Mouse (Mus musculus): ENCODE data around the gene Casp6. TPM values are rescaled to one million over a fixed set of nuclear protein-coding genes. Genes with fewer than 3 reads are reported as not detected.

Casp6 gene
- polyA plus RNA-seq, 1 experiment from 2014 or later: 106 TPM

GRCm38 (mm10) chr3:129932443-129932842, 31.2 kb downstream of the Casp6 start:
- WGBS: 48% methylated on average over 4 of the region's 4 CpGs
- H3K36me3 ChIP-seq (replicated peaks): no peaks in the 10 kb centered on the region
- H3K4me3 ChIP-seq: no peak overlapping the region
- H3K4me1 ChIP-seq: no peaks in the 10 kb centered on the region
- no peaks in the 10 kb centered on the region for H3K27me3 ChIP-seq (replicated peaks; ENCODE audit: low read depth, poor library complexity, severe bottlenecking)
- H3K9me3 ChIP-seq: no peaks in the 10 kb centered on the region
- H3K27ac ChIP-seq (replicated peaks): no peak overlapping the region
- peak; percentile 39 for DNase-seq (ENCODE audit: low spot score)

DNA sequence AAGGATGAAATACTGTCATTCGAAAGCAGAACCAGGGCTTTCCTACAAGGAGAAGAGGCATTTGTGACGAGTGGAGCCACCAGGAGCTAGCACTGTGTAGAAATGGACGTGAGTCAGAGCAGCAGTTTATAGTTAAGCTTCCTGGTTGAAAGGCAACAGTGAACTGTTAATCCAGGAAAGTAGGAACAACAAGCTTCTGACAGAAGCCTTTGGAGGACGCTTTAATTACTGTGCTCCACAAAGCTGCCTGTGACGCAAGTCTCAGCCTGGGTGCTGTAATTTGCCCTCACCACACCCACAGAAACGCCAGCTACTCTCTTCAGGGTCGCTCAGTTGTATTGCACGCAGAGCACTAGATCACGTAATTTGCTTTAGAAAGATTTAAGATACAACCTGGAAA, 35.3 kb downstream of the Casp6 start:
- Histone ChIP-seq H3K4me1 (peaks cover 7% of the 10 kb centered on the region), H3K36me3 (replicated peaks) (no peaks in the 10 kb centered on the region), H3K27ac (replicated peaks) (no peak overlapping the region), H3K4me3 (no peak overlapping the region), H3K9me3 (no peaks in the 10 kb centered on the region), H3K27me3 (replicated peaks; ENCODE audit: low read depth, poor library complexity, severe bottlenecking) (no peaks in the 10 kb centered on the region)
- WGBS: 58% methylated on average over 9 of the region's 9 CpGs
- DNase-seq (ENCODE audit: low spot score): no peak

DNA sequence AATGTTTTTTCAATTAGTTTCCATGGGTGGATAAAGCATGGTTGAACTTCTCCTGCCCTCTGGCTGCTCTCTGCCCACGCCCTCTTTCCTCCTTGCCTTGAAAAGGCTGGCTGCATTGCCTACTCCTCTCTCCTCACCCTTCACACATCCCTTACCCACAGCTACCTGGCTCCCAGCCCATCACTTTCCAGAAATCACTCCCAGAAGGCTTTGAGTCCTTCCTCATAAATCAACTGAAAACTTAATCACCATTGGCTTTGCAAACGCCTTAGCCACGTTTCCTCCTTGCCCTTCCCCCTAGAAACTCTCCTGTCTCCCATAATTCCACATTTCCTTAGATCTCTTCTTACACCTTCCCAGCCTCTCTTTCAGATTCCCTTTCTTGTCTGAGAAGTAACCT, 36.6 kb downstream of the Casp6 start:
- Histone ChIP-seq H3K4me1 (peaks cover 7% of the 10 kb centered on the region), H3K9me3 (no peaks in the 10 kb centered on the region), H3K27me3 (replicated peaks; ENCODE audit: low read depth, poor library complexity, severe bottlenecking) (no peaks in the 10 kb centered on the region), H3K4me3 (no peak overlapping the region), H3K27ac (replicated peaks) (no peak overlapping the region), H3K36me3 (replicated peaks) (no peaks in the 10 kb centered on the region)
- DNase-seq (ENCODE audit: low spot score): no peak
- WGBS: 67% methylated on average over 3 of the region's 3 CpGs

DNA sequence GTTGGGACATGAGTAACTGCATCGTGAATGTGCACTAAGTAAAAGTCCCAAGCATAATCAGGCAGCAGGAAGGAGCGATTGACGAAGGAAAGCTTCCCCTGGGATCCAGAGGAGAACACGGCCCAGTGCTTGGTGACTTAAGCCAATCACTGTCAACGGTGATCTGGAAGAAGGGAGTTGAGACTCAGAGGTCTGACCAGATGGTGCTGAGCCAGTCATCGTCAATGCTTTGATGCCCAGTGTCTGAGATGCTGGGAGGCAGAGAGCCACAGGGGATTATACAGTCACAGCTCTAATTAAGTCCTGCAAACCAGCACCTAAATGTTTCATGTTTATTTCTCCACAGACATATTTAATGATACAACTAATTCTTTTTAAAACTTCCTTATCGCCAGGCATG, 37.8 kb downstream of the Casp6 start:
- no peak overlapping the region for H3K4me3 ChIP-seq
- no peaks in the 10 kb centered on the region for H3K27me3 ChIP-seq (replicated peaks; ENCODE audit: low read depth, poor library complexity, severe bottlenecking)
- H3K36me3 ChIP-seq (replicated peaks): no peaks in the 10 kb centered on the region
- no peaks in the 10 kb centered on the region for H3K9me3 ChIP-seq
- no peak overlapping the region for H3K27ac ChIP-seq (replicated peaks)
- 61% methylated on average over 7 of the region's 7 CpGs for WGBS
- H3K4me1 ChIP-seq: peaks cover 7% of the 10 kb centered on the region
- DNase-seq (ENCODE audit: low spot score): no peak

DNA sequence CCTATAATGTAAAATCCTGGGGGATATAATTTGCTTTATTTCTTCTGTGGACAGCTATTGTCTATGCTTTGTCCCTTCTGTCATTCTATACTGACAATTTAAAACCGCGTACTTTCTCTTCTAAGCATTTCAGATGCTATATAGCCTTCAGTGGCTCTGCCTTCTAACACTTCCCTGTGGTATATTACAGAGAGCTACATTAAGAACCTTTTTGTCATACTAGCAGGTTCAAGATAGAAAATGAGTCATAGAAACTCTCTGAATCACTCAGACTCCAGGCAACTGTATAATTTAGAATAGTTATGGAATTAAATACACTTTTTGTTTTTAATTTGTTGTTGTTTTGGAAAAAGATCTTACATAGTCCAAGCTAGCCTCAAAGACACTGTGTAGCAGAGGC, 39.6 kb downstream of the Casp6 start:
- H3K27me3 ChIP-seq (replicated peaks; ENCODE audit: low read depth, poor library complexity, severe bottlenecking): no peaks in the 10 kb centered on the region

GRCm38 (mm10) chr3:129941291-129941690, 40.1 kb downstream of the Casp6 start:
- peaks cover 7% of the 10 kb centered on the region for H3K4me1 ChIP-seq
- WGBS: 94% methylated on average over 1 of the region's 1 CpGs
- no peaks in the 10 kb centered on the region for H3K27me3 ChIP-seq (replicated peaks; ENCODE audit: low read depth, poor library complexity, severe bottlenecking)
- no peaks in the 10 kb centered on the region for H3K9me3 ChIP-seq
- no peaks in the 10 kb centered on the region for H3K36me3 ChIP-seq (replicated peaks)
- no peak for DNase-seq (ENCODE audit: low spot score)
- no peak overlapping the region for H3K4me3 ChIP-seq
- H3K27ac ChIP-seq (replicated peaks): no peak overlapping the region

More for the DNA sequence above, 39.6 kb downstream of the Casp6 start:
- H3K4me1 ChIP-seq: peaks cover 7% of the 10 kb centered on the region
- no peaks in the 10 kb centered on the region for H3K9me3 ChIP-seq
- H3K4me3 ChIP-seq: no peak overlapping the region
- DNase-seq (ENCODE audit: low spot score): no peak
- no peaks in the 10 kb centered on the region for H3K36me3 ChIP-seq (replicated peaks)
- no peak overlapping the region for H3K27ac ChIP-seq (replicated peaks)
- 91% methylated on average over 2 of the region's 2 CpGs for WGBS

- no peak for DNase-seq (ENCODE audit: low spot score)
These were observed 42.6 kb downstream of the Casp6 start for GRCm38 (mm10) chr3:129943813-129944212.

GRCm38 (mm10) chr3:129946217-129946914, 45.1 kb downstream of the Casp6 start:
- H3K36me3 ChIP-seq (replicated peaks): no peaks in the 10 kb centered on the region
- no peaks in the 10 kb centered on the region for H3K27me3 ChIP-seq (replicated peaks; ENCODE audit: low read depth, poor library complexity, severe bottlenecking)
- DNase-seq (ENCODE audit: low spot score): no peak
- H3K9me3 ChIP-seq: no peaks in the 10 kb centered on the region
- H3K27ac ChIP-seq (replicated peaks): no peak overlapping the region
- WGBS: 78% methylated on average over 5 of the region's 5 CpGs
- no peak overlapping the region for H3K4me3 ChIP-seq
- H3K4me1 ChIP-seq: no peaks in the 10 kb centered on the region

More at GRCm38 (mm10) chr3:129943813-129944212, 42.6 kb downstream of the Casp6 start:
- no peak overlapping the region for H3K27ac ChIP-seq (replicated peaks)
- no peaks in the 10 kb centered on the region for H3K27me3 ChIP-seq (replicated peaks; ENCODE audit: low read depth, poor library complexity, severe bottlenecking)
- no peaks in the 10 kb centered on the region for H3K4me1 ChIP-seq
- 79% methylated on average over 4 of the region's 4 CpGs for WGBS
- H3K9me3 ChIP-seq: no peaks in the 10 kb centered on the region
- H3K4me3 ChIP-seq: no peak overlapping the region
- H3K36me3 ChIP-seq (replicated peaks): no peaks in the 10 kb centered on the region

GRCm38 (mm10) chr3:129948359-129948758, 47.1 kb downstream of the Casp6 start:
- no peaks in the 10 kb centered on the region for H3K36me3 ChIP-seq (replicated peaks)
- WGBS: 89% methylated on average over 5 of the region's 5 CpGs
- no peak for DNase-seq (ENCODE audit: low spot score)
- no peak overlapping the region for H3K27ac ChIP-seq (replicated peaks)
- H3K9me3 ChIP-seq: no peaks in the 10 kb centered on the region
- H3K4me3 ChIP-seq: no peak overlapping the region
- H3K27me3 ChIP-seq (replicated peaks; ENCODE audit: low read depth, poor library complexity, severe bottlenecking): no peaks in the 10 kb centered on the region
- no peaks in the 10 kb centered on the region for H3K4me1 ChIP-seq

DNA sequence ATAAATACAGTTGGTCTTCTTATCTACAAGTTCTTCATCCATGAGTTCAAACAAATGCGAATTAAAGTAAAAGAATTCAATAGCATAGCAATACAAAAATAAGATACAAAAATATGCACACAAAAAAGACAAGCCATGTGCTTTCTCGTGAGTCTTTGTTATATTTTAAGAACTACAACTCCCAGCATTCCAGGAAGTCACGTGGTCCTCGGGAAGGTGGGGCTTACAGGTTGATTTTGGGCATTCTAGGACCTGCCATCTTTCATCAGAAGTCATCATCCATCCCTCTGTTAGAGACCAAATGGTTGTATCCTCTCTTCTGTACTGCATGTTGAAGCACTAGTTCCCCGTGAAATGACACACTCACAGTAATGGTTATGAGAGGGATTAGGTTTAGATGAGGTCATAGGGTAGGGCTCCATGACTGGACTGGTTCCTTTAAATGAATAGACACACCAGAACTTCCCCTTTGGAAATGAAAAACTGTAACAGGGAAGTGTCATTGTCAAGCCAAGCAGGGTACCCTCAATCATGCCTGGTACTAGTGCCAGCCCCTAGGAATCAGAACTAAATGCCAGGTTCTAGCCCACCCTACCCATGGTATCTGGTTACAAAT, 48.0 kb downstream of the Casp6 start:
- no peak overlapping the region for H3K4me3 ChIP-seq
- H3K4me1 ChIP-seq: no peaks in the 10 kb centered on the region
- H3K9me3 ChIP-seq: no peaks in the 10 kb centered on the region
- no peaks in the 10 kb centered on the region for H3K36me3 ChIP-seq (replicated peaks)
- no peaks in the 10 kb centered on the region for H3K27me3 ChIP-seq (replicated peaks; ENCODE audit: low read depth, poor library complexity, severe bottlenecking)
- H3K27ac ChIP-seq (replicated peaks): no peak overlapping the region
- no peak for DNase-seq (ENCODE audit: low spot score)
- WGBS: 84% methylated on average over 5 of the region's 5 CpGs

GRCm38 (mm10) chr3:129953296-129953695, 52.1 kb downstream of the Casp6 start:
- Histone ChIP-seq H3K4me1 (no peaks in the 10 kb centered on the region), H3K36me3 (replicated peaks) (no peaks in the 10 kb centered on the region), H3K9me3 (no peaks in the 10 kb centered on the region), H3K27ac (replicated peaks) (no peak overlapping the region), H3K4me3 (no peak overlapping the region), H3K27me3 (replicated peaks; ENCODE audit: low read depth, poor library complexity, severe bottlenecking) (no peaks in the 10 kb centered on the region)
- 84% methylated on average over 4 of the region's 4 CpGs for WGBS
- DNase-seq (ENCODE audit: low spot score): no peak

GRCm38 (mm10) chr3:129962533-129962932, 61.3 kb downstream of the Casp6 start:
- no peak for DNase-seq (ENCODE audit: low spot score)
- Histone ChIP-seq H3K27me3 (replicated peaks; ENCODE audit: low read depth, poor library complexity, severe bottlenecking) (peaks cover 14% of the 10 kb centered on the region), H3K9me3 (no peaks in the 10 kb centered on the region), H3K36me3 (replicated peaks) (no peaks in the 10 kb centered on the region), H3K4me1 (no peaks in the 10 kb centered on the region), H3K4me3 (no peak overlapping the region), H3K27ac (replicated peaks) (no peak overlapping the region)
- WGBS: 81% methylated on average over 8 of the region's 8 CpGs

Measured in embryonic facial prominence, embryonic 10.5 days (tissue).